Mouse (Mus musculus) kidney, embryonic 16.5 days (tissue): ENCODE measurements at regions not wholly inside any gene's neighbourhood (a gene's known extent, or its start where the extent isn't known, plus 50 kb on each side); places are given as distances from the start of the nearest gene placed in this dataset.

Source experiments
- ATAC-seq: fragments of 200-750 bp; cut with Nextera tagmentation; 2 replicates; pipeline ENCODE4 v1.8.0; 2017; ENCODE audit warnings: moderate TSS enrichment; ENCODE audit not compliant: low FRiP score, low TSS enrichment
- H3K27ac ChIP-seq: fragments of 300-500 bp; sonication (generic); 2 replicates; pipeline ENCODE4 v1.5.1; 2014; ENCODE audit warnings: low read length
- H3K27me3 ChIP-seq: fragments of 300-500 bp; sonication (generic); 2 replicates; pipeline ENCODE4 v1.6.1; 2014; ENCODE audit warnings: low read length, control low read depth, mixed read lengths; ENCODE audit not compliant: insufficient read depth
- H3K36me3 ChIP-seq: fragments of 300-500 bp; sonication (generic); 2 replicates; pipeline ENCODE4 v1.6.1; 2014; ENCODE audit warnings: low read length, control low read depth, mixed read lengths; ENCODE audit not compliant: insufficient read depth
- H3K4me1 ChIP-seq: fragments of 300-500 bp; sonication (generic); 2 replicates; pipeline ENCODE4 v1.6.1; 2014; ENCODE audit warnings: low read length, control low read depth, mixed read lengths; ENCODE audit not compliant: insufficient read depth
- H3K4me2 ChIP-seq: fragments of 300-500 bp; sonication (generic); replicated peaks from 2 replicates; pipeline ENCODE4 v1.6.1; 2014; ENCODE audit warnings: low read depth, low read length
- H3K4me3 ChIP-seq: fragments of 300-500 bp; sonication (generic); 2 replicates; pipeline ENCODE4 v1.5.1; 2014; ENCODE audit warnings: mild to moderate bottlenecking, low read length
- H3K9ac ChIP-seq: fragments of 300-500 bp; sonication (generic); replicated peaks from 2 replicates; pipeline ENCODE4 v1.6.1; 2014; ENCODE audit warnings: low read length
- H3K9me3 ChIP-seq: fragments of 300-500 bp; sonication (generic); 2 replicates; pipeline ENCODE4 v1.6.1; 2016; ENCODE audit warnings: low read length, control low read depth
- WGBS: fragments of 180-500 bp; shearing (Covaris S2); extraction: QIAGEN DNeasy Blood & Tissue Kit; methylation state at CpG from one replicate; pipeline ENCODE4 v1.1.7; 2014; 5-methylcytosine and 5-hydroxymethylcytosine counted together

DNA sequence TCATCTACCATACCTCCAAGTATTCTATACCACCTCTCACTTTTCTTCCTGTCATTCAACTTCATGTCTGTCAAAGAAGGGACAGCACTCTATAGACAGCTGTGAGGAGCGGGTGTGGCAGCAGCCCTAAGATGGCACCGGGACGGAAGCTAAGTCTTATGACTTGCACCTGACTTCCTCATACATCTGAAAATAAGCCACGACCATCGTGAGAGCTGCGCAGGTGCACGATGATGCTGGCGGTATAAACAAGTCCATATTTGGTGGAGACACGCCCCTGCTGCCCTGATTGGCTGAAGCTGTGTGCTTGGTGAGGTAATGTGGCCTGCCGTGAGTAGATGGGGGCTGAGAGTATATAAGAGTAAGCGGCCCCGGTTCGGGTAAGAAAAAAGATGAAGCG, 560.3 kb upstream of the Tle4 start:
- no peaks in the 10 kb centered on the region for H3K27me3 ChIP-seq
- no peaks in the 10 kb centered on the region for H3K36me3 ChIP-seq
- no peaks in the 10 kb centered on the region for H3K9me3 ChIP-seq
- no peak overlapping the region for H3K9ac ChIP-seq
- no peak overlapping the region for H3K4me2 ChIP-seq
- no peak for ATAC-seq
- H3K4me1 ChIP-seq = no peaks in the 10 kb centered on the region
- H3K4me3 ChIP-seq = no peak overlapping the region
- no peak overlapping the region for H3K27ac ChIP-seq
- WGBS = 87% methylated on average over 14 of the region's 14 CpGs

DNA sequence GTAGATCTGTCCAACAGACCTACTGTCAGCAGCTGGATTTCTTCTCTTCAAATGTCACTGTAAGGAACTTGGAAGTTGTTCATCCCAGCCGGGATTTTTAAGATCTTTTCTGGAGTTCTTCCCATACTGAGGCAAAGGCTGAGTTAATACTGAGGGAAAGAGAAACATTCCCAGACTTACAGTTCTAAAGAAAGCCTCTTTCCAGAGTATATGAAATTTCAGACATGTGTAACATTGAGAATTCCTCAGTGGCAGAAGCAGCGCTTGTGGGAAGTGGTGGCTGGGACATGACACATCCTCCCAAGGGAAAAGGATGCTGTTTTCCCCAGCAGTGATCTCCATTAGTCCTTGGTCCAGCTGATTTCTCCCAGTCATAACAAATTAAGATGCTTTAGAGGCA, 556.8 kb upstream of the Tle4 start:
- H3K9me3 ChIP-seq = no peaks in the 10 kb centered on the region
- WGBS = 53% methylated on average over 2 of the region's 2 CpGs
- H3K4me3 ChIP-seq = no peak overlapping the region
- no peaks in the 10 kb centered on the region for H3K27me3 ChIP-seq
- no peak overlapping the region for H3K27ac ChIP-seq
- no peak for ATAC-seq
- no peaks in the 10 kb centered on the region for H3K4me1 ChIP-seq
- H3K36me3 ChIP-seq = no peaks in the 10 kb centered on the region
- H3K9ac ChIP-seq = no peak overlapping the region
- no peak overlapping the region for H3K4me2 ChIP-seq

DNA sequence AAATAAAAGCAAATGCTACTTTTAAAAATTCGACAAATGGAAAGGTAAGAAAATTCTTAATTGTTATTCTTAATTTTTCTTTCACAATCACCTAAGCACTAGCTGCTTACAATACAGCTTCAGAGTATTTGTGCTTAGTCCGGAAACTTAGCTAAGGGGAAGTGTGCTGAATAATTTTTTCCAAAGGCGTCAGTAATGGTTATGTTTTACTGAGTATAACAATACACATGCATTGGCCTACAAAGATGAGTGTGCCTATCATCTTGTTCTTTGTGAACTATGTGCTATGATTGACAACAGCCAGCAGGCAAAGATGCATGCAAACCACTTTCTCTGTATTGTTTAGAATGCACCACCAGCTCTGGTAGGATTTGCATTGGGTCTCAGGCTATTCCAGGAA, 548.5 kb upstream of the Tle4 start:
- H3K4me3 ChIP-seq = no peak overlapping the region
- no peak for ATAC-seq
- H3K9me3 ChIP-seq = no peaks in the 10 kb centered on the region; the same call in 1 of the 2 replicates
- H3K9ac ChIP-seq = no peak overlapping the region
- no peaks in the 10 kb centered on the region for H3K27me3 ChIP-seq
- no peaks in the 10 kb centered on the region for H3K36me3 ChIP-seq
- no peak overlapping the region for H3K27ac ChIP-seq
- H3K4me1 ChIP-seq = no peaks in the 10 kb centered on the region
- WGBS = 92% methylated on average over 3 of the region's 3 CpGs
- H3K4me2 ChIP-seq = no peak overlapping the region

DNA sequence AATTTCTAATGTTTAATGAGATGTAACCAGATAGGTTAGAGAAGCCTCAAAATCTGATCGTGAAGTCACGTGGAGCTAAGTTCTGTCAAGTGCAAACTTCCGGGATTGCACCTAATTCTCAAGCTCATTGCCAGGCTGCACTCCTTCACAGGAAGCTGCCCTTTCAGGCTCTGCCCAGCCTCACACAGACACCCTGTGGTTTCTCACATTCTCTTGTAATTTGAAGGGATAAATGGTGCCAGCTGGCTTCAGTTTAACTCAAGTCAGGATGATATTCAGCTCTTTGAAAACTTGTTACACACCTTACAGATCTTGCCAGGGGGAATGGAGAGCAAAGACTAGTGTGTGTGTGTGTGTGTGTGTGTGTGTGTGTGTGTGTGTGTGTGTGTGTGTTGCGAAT, 529.3 kb upstream of the Tle4 start:
- no peak overlapping the region for H3K27ac ChIP-seq
- H3K4me1 ChIP-seq = no peaks in the 10 kb centered on the region
- H3K9me3 ChIP-seq = no peaks in the 10 kb centered on the region
- 38% methylated on average over 3 of the region's 4 CpGs for WGBS
- H3K4me2 ChIP-seq = no peak overlapping the region
- H3K36me3 ChIP-seq = no peaks in the 10 kb centered on the region
- no peak overlapping the region for H3K9ac ChIP-seq
- H3K4me3 ChIP-seq = no peak overlapping the region
- no peaks in the 10 kb centered on the region for H3K27me3 ChIP-seq
- no peak for ATAC-seq

DNA sequence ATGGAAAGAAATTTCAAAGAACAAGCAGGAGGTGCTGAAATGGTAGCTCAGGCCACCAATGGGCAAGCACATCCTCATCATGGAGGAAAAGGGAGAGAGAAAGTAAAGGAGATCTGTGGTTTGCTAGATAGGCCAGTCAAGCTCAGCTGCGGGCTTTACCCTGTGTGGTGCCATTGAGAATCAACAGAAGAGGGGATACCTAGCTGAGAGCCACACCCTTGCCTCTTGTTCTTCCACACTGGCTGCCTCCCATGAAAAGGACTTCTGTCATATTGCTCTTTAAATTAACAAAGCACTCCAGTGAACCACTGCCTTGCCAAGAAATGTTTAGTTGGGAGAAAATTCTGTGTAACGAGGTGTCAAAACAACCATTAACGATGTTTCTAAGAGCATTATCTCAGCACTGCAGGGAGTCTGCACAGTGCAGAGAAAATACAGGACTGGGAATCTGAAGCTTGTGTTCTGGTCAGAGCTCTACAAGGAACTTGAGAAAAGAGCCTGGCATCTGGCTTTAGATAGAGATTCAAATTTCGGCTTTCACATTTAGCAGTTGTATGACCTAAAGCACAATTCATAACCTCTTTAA, 510.7 kb upstream of the Tle4 start:
- no peak overlapping the region for H3K9ac ChIP-seq

DNA sequence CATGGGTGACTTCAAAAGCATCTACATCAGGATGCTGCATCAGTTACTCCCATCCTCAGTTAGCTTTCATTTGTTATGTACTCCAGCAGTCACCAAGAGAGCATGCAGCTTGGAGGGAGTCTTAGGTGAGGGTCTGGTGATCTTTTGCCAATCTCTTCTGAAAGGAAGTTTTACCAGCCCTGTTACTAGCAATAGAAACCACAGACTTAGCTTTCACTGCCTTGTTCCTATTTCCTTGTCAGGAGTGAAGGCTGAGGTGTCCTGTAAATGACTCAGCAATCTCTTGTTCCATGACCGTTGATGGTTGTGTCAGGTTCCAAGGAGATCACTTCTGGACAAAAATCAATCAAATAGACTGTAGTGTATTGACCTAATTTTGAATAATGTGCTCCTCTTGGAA, 497.2 kb upstream of the Tle4 start:
- WGBS = 73% methylated on average over 1 of the region's 1 CpGs
- no peaks in the 10 kb centered on the region for H3K27me3 ChIP-seq
- H3K36me3 ChIP-seq = no peaks in the 10 kb centered on the region
- H3K4me3 ChIP-seq = no peak overlapping the region
- H3K4me1 ChIP-seq = no peaks in the 10 kb centered on the region
- H3K4me2 ChIP-seq = no peak overlapping the region
- no peaks in the 10 kb centered on the region for H3K9me3 ChIP-seq
- no peak overlapping the region for H3K9ac ChIP-seq
- no peak overlapping the region for H3K27ac ChIP-seq
- ATAC-seq = no peak

More for the DNA sequence above, 510.7 kb upstream of the Tle4 start:
- Histone ChIP-seq H3K9me3 (no peaks in the 10 kb centered on the region), H3K27me3 (no peaks in the 10 kb centered on the region), H3K4me1 (no peaks in the 10 kb centered on the region), H3K4me2 (no peak overlapping the region), H3K36me3 (no peaks in the 10 kb centered on the region), H3K27ac (no peak overlapping the region), H3K4me3 (no peak overlapping the region)
- ATAC-seq = no peak
- WGBS = 86% methylated on average over 4 of the region's 4 CpGs

DNA sequence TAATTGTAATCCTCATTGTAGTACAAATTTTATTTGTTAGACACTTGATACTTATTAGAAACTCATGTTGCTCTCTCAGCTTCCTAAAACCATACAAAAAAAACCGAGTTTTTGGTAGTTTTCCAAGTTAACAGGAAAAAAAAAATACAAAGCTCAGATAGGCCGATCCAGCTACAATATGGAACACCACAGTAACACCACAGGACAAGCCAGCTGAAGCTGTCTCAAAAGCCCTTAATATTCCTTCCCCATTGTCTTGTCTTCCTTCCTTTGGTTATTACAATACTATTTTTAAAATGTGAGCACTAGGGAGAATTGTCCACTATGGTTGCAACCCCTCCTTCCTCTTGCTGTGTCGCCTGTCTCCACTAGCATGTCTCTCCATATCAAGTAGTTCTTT, 495.7 kb upstream of the Tle4 start:
- Histone ChIP-seq H3K9me3 (no peaks in the 10 kb centered on the region), H3K4me3 (no peak overlapping the region), H3K4me2 (no peak overlapping the region), H3K9ac (no peak overlapping the region), H3K27me3 (no peaks in the 10 kb centered on the region), H3K27ac (no peak overlapping the region), H3K4me1 (no peaks in the 10 kb centered on the region), H3K36me3 (no peaks in the 10 kb centered on the region)
- no peak for ATAC-seq
- 62% methylated on average over 3 of the region's 3 CpGs for WGBS

DNA sequence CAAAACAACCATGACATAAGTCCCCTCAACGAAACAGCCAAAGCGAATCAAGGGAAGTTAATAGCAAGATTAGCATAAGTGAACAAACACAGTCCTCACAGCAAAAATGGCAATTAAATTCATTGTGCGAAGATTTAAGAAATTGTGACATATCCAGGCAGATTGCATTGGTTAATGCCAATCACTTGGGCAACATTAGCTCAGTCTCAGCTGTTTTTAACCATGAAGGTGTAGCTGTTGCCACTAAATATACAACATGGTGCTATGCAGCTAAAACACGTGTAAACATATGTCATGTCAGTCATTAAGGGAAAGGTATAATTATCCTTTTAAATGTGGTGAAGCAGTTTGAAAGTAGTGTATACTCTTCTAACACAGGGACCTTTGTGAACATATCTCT, 482.8 kb upstream of the Tle4 start:
- Histone ChIP-seq H3K27me3 (no peaks in the 10 kb centered on the region), H3K36me3 (no peaks in the 10 kb centered on the region), H3K9ac (no peak overlapping the region), H3K27ac (no peak overlapping the region), H3K9me3 (no peaks in the 10 kb centered on the region), H3K4me3 (no peak overlapping the region), H3K4me1 (no peaks in the 10 kb centered on the region), H3K4me2 (no peak overlapping the region)
- WGBS = 91% methylated on average over 4 of the region's 4 CpGs
- no peak for ATAC-seq

DNA sequence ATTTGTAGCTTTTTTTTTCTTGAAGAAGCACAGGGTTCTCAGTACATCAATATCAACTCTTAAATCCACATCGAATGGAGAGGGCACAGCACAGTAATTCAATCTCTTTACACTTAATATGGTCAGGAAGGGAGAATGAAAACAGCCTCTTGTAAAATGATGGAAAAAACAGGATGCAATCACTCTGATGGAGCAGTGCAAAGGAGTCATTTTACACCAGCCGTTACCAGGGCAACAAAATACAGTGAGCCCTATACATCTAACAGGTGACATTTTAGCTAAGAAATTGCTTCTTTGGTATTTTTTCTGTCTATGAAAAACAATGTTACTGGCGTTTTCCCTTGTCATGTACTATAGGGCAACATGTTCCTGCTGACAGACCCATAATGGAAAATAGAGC, 459.9 kb upstream of the Tle4 start:
- Histone ChIP-seq H3K36me3 (no peaks in the 10 kb centered on the region), H3K4me1 (no peaks in the 10 kb centered on the region), H3K9me3 (no peaks in the 10 kb centered on the region), H3K9ac (no peak overlapping the region), H3K4me3 (no peak overlapping the region), H3K4me2 (no peak overlapping the region), H3K27ac (no peak overlapping the region), H3K27me3 (no peaks in the 10 kb centered on the region)
- no peak for ATAC-seq
- WGBS = 46% methylated on average over 3 of the region's 3 CpGs

DNA sequence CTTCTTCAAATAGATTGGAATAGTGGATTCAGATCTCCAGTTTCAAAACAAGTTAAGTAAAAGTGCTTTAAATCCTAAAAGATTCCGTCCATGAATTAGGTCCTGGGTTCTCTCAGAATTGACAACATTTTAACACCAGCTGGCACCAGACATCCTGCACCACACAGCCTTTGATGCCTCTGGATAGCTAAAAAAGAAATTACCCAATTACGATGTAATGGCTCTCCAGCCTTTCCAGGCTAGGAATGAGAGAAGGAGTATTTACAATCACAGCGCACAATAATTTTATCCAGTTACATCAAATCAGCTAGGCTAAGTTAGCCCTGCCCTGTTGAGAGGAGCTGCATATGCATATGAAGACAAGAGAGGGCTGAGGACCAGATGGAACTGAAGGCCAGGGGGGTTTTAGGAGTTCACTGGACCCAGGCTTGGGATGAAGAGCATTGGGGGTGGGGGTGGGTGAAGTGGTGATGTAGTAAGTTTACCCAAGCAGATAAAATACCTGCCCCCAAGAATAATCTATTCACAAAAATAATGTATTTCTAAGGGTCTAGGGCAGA, 455.8 kb upstream of the Tle4 start:
- Histone ChIP-seq H3K4me3 (no peak overlapping the region), H3K9ac (no peak overlapping the region), H3K27ac (no peak overlapping the region), H3K9me3 (no peaks in the 10 kb centered on the region), H3K27me3 (no peaks in the 10 kb centered on the region), H3K36me3 (no peaks in the 10 kb centered on the region), H3K4me2 (no peak overlapping the region), H3K4me1 (no peaks in the 10 kb centered on the region)
- ATAC-seq = no peak
- 49% methylated on average over 3 of the region's 3 CpGs for WGBS
